20 mouse cellular contexts compared by ENCODE assay signal in the genomic region with DNA sequence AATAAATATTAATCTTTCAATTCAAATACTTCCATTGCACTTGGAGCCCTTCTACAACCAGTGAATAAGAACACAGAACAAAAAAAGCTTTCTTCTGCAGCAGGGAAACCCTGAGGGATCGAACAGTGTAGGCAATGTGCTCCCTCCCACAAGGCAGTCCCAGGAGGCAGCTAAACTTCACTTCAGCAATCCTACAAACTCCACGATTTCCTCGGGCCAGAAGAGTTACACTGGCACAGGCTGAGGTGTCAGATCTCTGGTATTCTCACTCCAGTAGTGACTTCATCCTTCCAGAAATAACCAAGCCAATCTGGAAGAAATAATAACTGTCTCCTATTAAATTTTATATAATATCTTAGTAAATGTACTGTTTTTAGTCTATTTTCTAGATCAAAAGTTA.
DNase-seq lines count a peak whose midpoint lies in the region; ATAC-seq and TF ChIP-seq lines count a peak whose summit lies in the region.
"Had no signal": no experiment of that assay in that cellular context is flagged by ENCODE, and none has a peak within 500 bp of the region (broad histone marks: within the 10 kb centered on the region; RNA-seq: fewer than 3 reads in every experiment).

No protein-coding gene starts in this region.

- no peak overlapping the region for H3K9ac ChIP-seq in midbrain, postnatal 0 days (replicated peaks; ENCODE audit: low read length, poor library complexity, severe bottlenecking)
- no peak overlapping the region for H3K9ac ChIP-seq in midbrain, embryonic 16.5 days (ENCODE audit: low read depth, low read length)
- H3K9ac ChIP-seq: forebrain, embryonic 15.5 days; heart, embryonic 12.5 days; hindbrain, embryonic 14.5 days had no signal

- no peak overlapping the region for H3K4me3 ChIP-seq in layer of hippocampus, adult 2 months
- H3K4me3 ChIP-seq in midbrain, postnatal 0 days (ENCODE audit: low read depth, low read length), result no peak overlapping the region
- H3K4me3 ChIP-seq in midbrain, embryonic 16.5 days (ENCODE audit: low read depth, low read length), result no peak overlapping the region
- H3K4me3 ChIP-seq: forebrain, embryonic 15.5 days; heart, embryonic 12.5 days; hindbrain, embryonic 10.5 days had no signal

- 45% methylated on average over 3 of the region's 3 CpGs for WGBS in midbrain, postnatal 0 days
- WGBS in midbrain, embryonic 16.5 days, result 57% methylated on average over 3 of the region's 3 CpGs

- no peak for DNase-seq in cerebellum, postnatal 14 days
- no peak for DNase-seq in layer of hippocampus, adult 2 months (ENCODE audit: low spot score in 2 of 2)
- no peak for DNase-seq in layer of hippocampus, postnatal 36 days
- peak; percentile 7 for DNase-seq in midbrain, postnatal 0 days (ENCODE audit: low spot score)
- DNase-seq in telencephalon, adult 2 months (ENCODE audit: low read depth, low spot score), result peak; percentile 42
- DNase-seq in embryo, embryonic 10 days (ENCODE audit: low spot score), result no peak
- DNase-seq: adrenal gland, adult 8-10 months; adrenal gland, postnatal 36 days; B cell, adult 2 months; cerebellum, adult 11-12 months; cerebellum, adult 9-10 months; gastrocnemius, postnatal 25 days had no signal

- H3K9me3 ChIP-seq in midbrain, postnatal 0 days (ENCODE audit: low read length), result no peaks in the 10 kb centered on the region
- no peaks in the 10 kb centered on the region for H3K9me3 ChIP-seq in midbrain, embryonic 16.5 days (replicated peaks; ENCODE audit: control insufficient read depth, low read length, poor library complexity, severe bottlenecking)
- H3K9me3 ChIP-seq: forebrain, embryonic 15.5 days; G1E; heart, embryonic 12.5 days; hindbrain, embryonic 10.5 days had no signal

- TF ChIP-seq CTCF in layer of hippocampus, adult 2 months (conservative IDR thresholded peaks at IDR 0.05), result no peak
- no peak for TF ChIP-seq CTCF in midbrain, postnatal 0 days (IDR thresholded peaks at IDR 0.05)

- no peaks in the 10 kb centered on the region for H3K4me1 ChIP-seq in midbrain, postnatal 0 days (ENCODE audit: insufficient read depth, low read length)
- no peaks in the 10 kb centered on the region for H3K4me1 ChIP-seq in midbrain, embryonic 16.5 days (ENCODE audit: control insufficient read depth, insufficient read depth, low read length)
- H3K4me1 ChIP-seq: forebrain, embryonic 15.5 days; heart, embryonic 12.5 days; hindbrain, embryonic 10.5 days had no signal

- peak; percentile 72 for ATAC-seq in cerebellum, adult (ENCODE audit: insufficient number of reproducible peaks, low FRiP score, low TSS enrichment)
- ATAC-seq in midbrain, postnatal 0 days (ENCODE audit: low FRiP score), result no peak
- no peak for ATAC-seq in midbrain, embryonic 16.5 days
- ATAC-seq: CD4-positive, CD25-positive, alpha-beta regulatory T cell, adult 4 months; forebrain, embryonic 15.5 days had no signal

- H3K4me2 ChIP-seq in midbrain, postnatal 0 days (ENCODE audit: low read depth, low read length, poor library complexity, severe bottlenecking), result no peak overlapping the region
- H3K4me2 ChIP-seq in midbrain, embryonic 16.5 days (ENCODE audit: low read length), result no peak overlapping the region
- H3K4me2 ChIP-seq: forebrain, embryonic 15.5 days; heart, embryonic 12.5 days; hindbrain, embryonic 14.5 days had no signal

- no peaks in the 10 kb centered on the region for H3K27me3 ChIP-seq in midbrain, postnatal 0 days (ENCODE audit: insufficient read depth, low read length)
- H3K27me3 ChIP-seq in midbrain, embryonic 16.5 days (ENCODE audit: control insufficient read depth, insufficient read depth, low read depth, low read length), result no peaks in the 10 kb centered on the region
- H3K27me3 ChIP-seq: forebrain, embryonic 15.5 days; heart, embryonic 12.5 days had no signal

- H3K36me3 ChIP-seq in midbrain, postnatal 0 days (ENCODE audit: insufficient read depth, low read length), result no peaks in the 10 kb centered on the region
- no peaks in the 10 kb centered on the region for H3K36me3 ChIP-seq in midbrain, embryonic 16.5 days (ENCODE audit: control insufficient read depth, insufficient read depth, low read length)
- H3K36me3 ChIP-seq: forebrain, embryonic 15.5 days; G1E; heart, embryonic 12.5 days; hindbrain, embryonic 10.5 days had no signal

- H3K27ac ChIP-seq in layer of hippocampus, adult 2 months, result peak overlapping the region; percentile 8; the same call in 1 of the 2 replicates
- no peak overlapping the region for H3K27ac ChIP-seq in midbrain, postnatal 0 days (ENCODE audit: low read depth, low read length)
- H3K27ac ChIP-seq in midbrain, embryonic 16.5 days (ENCODE audit: low read length), result no peak overlapping the region
- H3K27ac ChIP-seq: forebrain, embryonic 15.5 days; hindbrain, embryonic 10.5 days; hindbrain, embryonic 14.5 days had no signal

Comparison
In these comparisons a context has a peak if more than half of its experiments do, and no peak if none do; other contexts are left out.
1. DNase-seq: peak in midbrain, postnatal 0 days (single experiment) and telencephalon, adult 2 months (single experiment); none in cerebellum, postnatal 14 days (0 of 2), layer of hippocampus, adult 2 months (0 of 2), layer of hippocampus, postnatal 36 days (0 of 2) and embryo, embryonic 10 days (single experiment).